Mouse (Mus musculus): ENCODE data around the gene Gm6803. TPM values are rescaled to one million over a fixed set of nuclear protein-coding genes. Genes with fewer than 3 reads are reported as not detected.
"Not testable (repeated sequence)": the region's sequence is repeated elsewhere in the genome, so short reads cannot be mapped to it uniquely, and the experiment has no call there.

Gm6803 gene
- total RNA-seq (2021): not detected
- long read RNA-seq, experiment 1: 0 reads
- long read RNA-seq, experiment 2: 0 reads

GRCm38 (mm10) chr12:88018671-88019070 is at the start of gene Gm6803:
TSS of gene Gm6803 (minus strand) at chr12:88018771.
- not testable (repeated sequence) for DNase-seq (ENCODE audit: low spot score in 2 of 2)

GRCm38 (mm10) chr12:88045226-88045625 is 26.7 kb upstream of the Gm6803 start:
- not testable (repeated sequence) for DNase-seq (ENCODE audit: low spot score in 2 of 2)

- not testable (repeated sequence) for DNase-seq (ENCODE audit: low spot score in 2 of 2)
Measured at GRCm38 (mm10) chr12:88039703-88040102, 21.1 kb upstream of the Gm6803 start.

- DNase-seq (ENCODE audit: low spot score in 2 of 2): not testable (repeated sequence)
Measured at GRCm38 (mm10) chr12:88039062-88039461, 20.5 kb upstream of the Gm6803 start.

GRCm38 (mm10) chr12:88032250-88032649 is 13.7 kb upstream of the Gm6803 start:
- not testable (repeated sequence) for DNase-seq (ENCODE audit: low spot score in 2 of 2)

GRCm38 (mm10) chr12:88026704-88027103 is 8.1 kb upstream of the Gm6803 start, which contains the start of gene Gm2056:
TSS of gene Gm2056 (plus strand) at chr12:88027004.
- DNase-seq (ENCODE audit: low spot score in 2 of 2): not testable (repeated sequence)

- not testable (repeated sequence) for DNase-seq (ENCODE audit: low spot score in 2 of 2)
Measured at GRCm38 (mm10) chr12:88011548-88011947, 7.0 kb downstream of the Gm6803 start, which contains the start of gene Gm2075. TSS of gene Gm2075 (plus strand) at chr12:88011848.

GRCm38 (mm10) chr12:88004118-88004517 is 14.5 kb downstream of the Gm6803 start:
- DNase-seq (ENCODE audit: low spot score in 2 of 2): not testable (repeated sequence)

- DNase-seq (ENCODE audit: low spot score in 2 of 2): not testable (repeated sequence)
Measured at GRCm38 (mm10) chr12:87984000-87984399, 34.6 kb downstream of the Gm6803 start.

Other genes with a start within 250 kb of the Gm6803 start
- gene Gm21319, start 243.0 kb downstream of the Gm6803 start, total RNA-seq (2021): not detected
- gene Gm21936, start 223.3 kb downstream of the Gm6803 start, total RNA-seq (2021): not detected
- gene BB287469, start 202.2 kb downstream of the Gm6803 start, total RNA-seq (2021): not detected
- not detected for gene Gm2001, start 176.4 kb downstream of the Gm6803 start, total RNA-seq (2021)
- not detected for gene Gm2016, start 144.7 kb downstream of the Gm6803 start, total RNA-seq (2021)
- gene Gm2022, start 123.4 kb downstream of the Gm6803 start, total RNA-seq (2021): not detected
- not detected for gene Gm2035, start 98.9 kb downstream of the Gm6803 start, total RNA-seq (2021)
- not detected for gene Gm2042, start 64.7 kb downstream of the Gm6803 start, total RNA-seq (2021)
- gene Gm2075, start 6.9 kb downstream of the Gm6803 start, total RNA-seq (2021): not detected
- gene Gm2056, start 8.2 kb upstream of the Gm6803 start, total RNA-seq (2021): not detected
- gene Gm16368, start 64.9 kb upstream of the Gm6803 start, total RNA-seq (2021): not detected
- not detected for gene Gm10436, start 163.3 kb upstream of the Gm6803 start, total RNA-seq (2021)
- not detected for gene Gm8332, start 231.3 kb upstream of the Gm6803 start, total RNA-seq (2021)